Mouse (Mus musculus) cortical plate, adult 2 months (tissue): ENCODE measurements at regions not wholly inside any gene's neighbourhood (a gene's known extent, or its start where the extent isn't known, plus 50 kb on each side); places are given as distances from the start of the nearest gene placed in this dataset.

ENCODE experiments used
- CTCF ChIP-seq: fragments of 200-500 bp; IDR thresholded peaks from 2 replicates; pipeline ENCODE4 v1.5.1; 2011; ENCODE audit warnings: mild to moderate bottlenecking, control low read depth, low read length; ENCODE audit not compliant: insufficient read depth; ENCODE audit errors: extremely low read depth
- POLR2A ChIP-seq: fragments of 200-500 bp; IDR thresholded peaks from 2 replicates; pipeline ENCODE4 v1.6.1; 2011; ENCODE audit warnings: mild to moderate bottlenecking, low read length, control low read depth; ENCODE audit not compliant: insufficient read depth; ENCODE audit errors: extremely low read depth

DNA sequence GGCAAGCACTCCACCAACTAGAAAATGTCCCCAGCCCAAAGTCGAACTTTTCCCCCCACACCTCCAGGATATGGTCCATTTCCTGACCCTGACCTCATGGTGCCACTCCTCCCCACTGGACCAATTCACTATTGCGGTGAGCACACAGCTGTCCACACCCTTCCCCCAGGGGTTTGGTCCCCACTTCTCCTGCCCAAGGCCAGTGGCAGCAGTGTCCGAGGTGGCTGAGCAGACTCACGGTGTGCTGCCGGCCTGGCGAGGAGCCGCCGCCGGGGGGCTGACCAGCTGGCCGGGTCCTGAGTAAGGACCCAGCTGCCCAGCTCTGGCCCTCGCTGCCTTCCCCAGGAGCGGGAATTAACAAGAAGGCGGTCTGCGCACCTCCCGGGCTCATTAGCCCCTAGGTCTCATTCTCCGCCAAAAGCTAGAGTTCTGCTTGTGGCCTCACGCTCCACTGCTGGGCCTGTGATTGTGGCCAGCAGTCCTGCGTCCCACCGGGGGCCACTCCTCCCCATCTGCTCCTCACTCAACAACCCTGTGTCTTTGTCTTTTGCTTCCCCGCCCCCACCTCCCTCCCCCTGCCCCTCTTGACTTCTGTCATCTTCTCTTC, 73.3 kb upstream of the Lhx5 start:
- TF ChIP-seq CTCF (no peak), POLR2A (no peak)
